Mouse (Mus musculus): ENCODE data around the gene Cypt3. TPM values are rescaled to one million over a fixed set of nuclear protein-coding genes. Genes with fewer than 3 reads are reported as not detected.

The Cypt3 gene
- total RNA-seq (2012; rRNA removed) (not detected in 2 replicates), polyA plus RNA-seq (2012; ENCODE audit: insufficient read depth in 1 of 2, insufficient read length in 2 of 2, low read depth in 1 of 2, low replicate concordance in 2 of 2, missing spikeins in 1 of 2) (not detected)

GRCm38 (mm10) chrX:153558293-153558692, at the start of gene Cypt3:
Gene Cypt3, plus strand, starts transcription at chrX:153558593.
- no peaks in the 10 kb centered on the region for H3K79me2 ChIP-seq (ENCODE audit: control insufficient read depth, insufficient read depth, low read length, poor library complexity)
- no peak within 1 kb of the TSS for H3K9ac ChIP-seq (ENCODE audit: control insufficient read depth, low read depth, low read length, poor library complexity, severe bottlenecking)
- TF ChIP-seq ZC3H11A (IDR thresholded peaks at IDR 0.05; ENCODE audit: low read depth, low read length): no peak
- no peak for TF ChIP-seq RCOR1 (IDR thresholded peaks at IDR 0.05; ENCODE audit: low read depth, low read length)
- no peak for TF ChIP-seq TCF12 (IDR thresholded peaks at IDR 0.05; ENCODE audit: low read depth, low read length)
- no peak for TF ChIP-seq MAZ (IDR thresholded peaks at IDR 0.05; ENCODE audit: low read depth, low read length)
- no peak for TF ChIP-seq TBP (IDR thresholded peaks at IDR 0.05; ENCODE audit: low read depth, low read length)
- TF ChIP-seq ELF1 (IDR thresholded peaks at IDR 0.05; ENCODE audit: low read depth, low read length): no peak
- TF ChIP-seq ZNF384 (IDR thresholded peaks at IDR 0.05; ENCODE audit: low read depth, low read length): no peak
- TF ChIP-seq CHD2 (IDR thresholded peaks at IDR 0.05; ENCODE audit: low read length): no peak
- no peak for TF ChIP-seq USF1 (IDR thresholded peaks at IDR 0.05; ENCODE audit: low read depth, low read length)
- TF ChIP-seq JUND (IDR thresholded peaks at IDR 0.05; ENCODE audit: low read depth, low read length): no peak
- TF ChIP-seq POLR2AphosphoS2 (IDR thresholded peaks at IDR 0.05; ENCODE audit: low read length): no peak
- no peak for TF ChIP-seq ZKSCAN1 (IDR thresholded peaks at IDR 0.05; ENCODE audit: low read depth, low read length)
- no peak for TF ChIP-seq GATA1 (IDR thresholded peaks at IDR 0.05; ENCODE audit: low read depth, low read length)
- no peak for TF ChIP-seq MYB (IDR thresholded peaks at IDR 0.05; ENCODE audit: low read depth, low read length)
- DNase-seq (ENCODE audit: low read depth, low spot score): no peak
- no peak within 1 kb of the TSS for H3K4me3 ChIP-seq (ENCODE audit: control insufficient read depth in 1 of 2, insufficient read depth in 1 of 2, low read depth in 2 of 2, low read length in 2 of 2)
- H3K27ac ChIP-seq (ENCODE audit: control insufficient read depth, low read depth, low read length): no peak within 1 kb of the TSS
- no peaks in the 10 kb centered on the region for H3K9me3 ChIP-seq (replicated peaks; ENCODE audit: insufficient read depth, low read length)
- H3K36me3 ChIP-seq (ENCODE audit: control insufficient read depth in 1 of 2, insufficient read depth in 2 of 2, low read length in 2 of 2): no peaks in the 10 kb centered on the region
- no peaks in the 10 kb centered on the region for H3K27me3 ChIP-seq (ENCODE audit: control insufficient read depth in 1 of 2, insufficient read depth in 2 of 2, low read length in 2 of 2)
- no peaks in the 10 kb centered on the region for H3K4me1 ChIP-seq (ENCODE audit: control insufficient read depth in 1 of 2, insufficient read depth in 2 of 2, low read length in 2 of 2)

- H3K79me2 ChIP-seq (ENCODE audit: control insufficient read depth, insufficient read depth, low read length, poor library complexity): no peaks in the 10 kb centered on the region
- no peak overlapping the region for H3K9ac ChIP-seq (ENCODE audit: control insufficient read depth, low read depth, low read length, poor library complexity, severe bottlenecking)
- no peaks in the 10 kb centered on the region for H3K27me3 ChIP-seq (ENCODE audit: control insufficient read depth in 1 of 2, insufficient read depth in 2 of 2, low read length in 2 of 2)
- no peaks in the 10 kb centered on the region for H3K36me3 ChIP-seq (ENCODE audit: control insufficient read depth in 1 of 2, insufficient read depth in 2 of 2, low read length in 2 of 2)
- no peaks in the 10 kb centered on the region for H3K4me1 ChIP-seq (ENCODE audit: control insufficient read depth in 1 of 2, insufficient read depth in 2 of 2, low read length in 2 of 2)
- H3K9me3 ChIP-seq (replicated peaks; ENCODE audit: insufficient read depth, low read length): no peaks in the 10 kb centered on the region
- H3K27ac ChIP-seq (ENCODE audit: control insufficient read depth, low read depth, low read length): no peak overlapping the region
- no peak for TF ChIP-seq MYC (IDR thresholded peaks at IDR 0.05; ENCODE audit: low read depth, low read length)
- no peak for TF ChIP-seq GABPA (IDR thresholded peaks at IDR 0.05; ENCODE audit: low read depth, low read length)
- DNase-seq (ENCODE audit: low read depth, low spot score): no peak
- no peak overlapping the region for H3K4me3 ChIP-seq (ENCODE audit: control insufficient read depth in 1 of 2, insufficient read depth in 1 of 2, low read depth in 2 of 2, low read length in 2 of 2)
These were observed 42.9 kb upstream of the Cypt3 start for GRCm38 (mm10) chrX:153515491-153515890.

- peak; percentile 23 for DNase-seq (ENCODE audit: low read depth, low spot score)
- Histone ChIP-seq H3K4me1 (ENCODE audit: control insufficient read depth in 1 of 2, insufficient read depth in 2 of 2, low read length in 2 of 2) (no peaks in the 10 kb centered on the region), H3K9ac (ENCODE audit: control insufficient read depth, low read depth, low read length, poor library complexity, severe bottlenecking) (no peak overlapping the region), H3K9me3 (replicated peaks; ENCODE audit: insufficient read depth, low read length) (no peaks in the 10 kb centered on the region), H3K27me3 (ENCODE audit: control insufficient read depth in 1 of 2, insufficient read depth in 2 of 2, low read length in 2 of 2) (no peaks in the 10 kb centered on the region), H3K27ac (ENCODE audit: control insufficient read depth, low read depth, low read length) (no peak overlapping the region), H3K79me2 (ENCODE audit: control insufficient read depth, insufficient read depth, low read length, poor library complexity) (no peaks in the 10 kb centered on the region), H3K36me3 (ENCODE audit: control insufficient read depth in 1 of 2, insufficient read depth in 2 of 2, low read length in 2 of 2) (no peaks in the 10 kb centered on the region), H3K4me3 (ENCODE audit: control insufficient read depth in 1 of 2, insufficient read depth in 1 of 2, low read depth in 2 of 2, low read length in 2 of 2) (no peak overlapping the region)
- TF ChIP-seq SMC3 (IDR thresholded peaks at IDR 0.05; ENCODE audit: low read depth, low read length) (peak; percentile 51), RAD21 (IDR thresholded peaks at IDR 0.05; ENCODE audit: low read depth, low read length) (peak; percentile 34), CTCF (IDR thresholded peaks at IDR 0.05 in 2 of 3, conservative IDR thresholded peaks at IDR 0.05 in 1 of 3; ENCODE audit: control insufficient read depth in 1 of 3, insufficient read depth in 1 of 3, low read depth in 2 of 3, low read length in 3 of 3, poor library complexity in 1 of 3, severe bottlenecking in 1 of 3) (peak in 2 of 3 experiments; percentile 22 to 56; a peak in 3 of 6 replicates), MAFK (IDR thresholded peaks at IDR 0.05; ENCODE audit: borderline replicate concordance, low read depth, low read length) (no peak)
These were observed 30.0 kb upstream of the Cypt3 start for GRCm38 (mm10) chrX:153528399-153528798.

Measured in MEL (cell line).